10 mouse cellular contexts compared by ENCODE assay signal in genomic region chr16:32507407-32507806, GRCm38 (mm10). TPM values are rescaled to one million over a fixed set of nuclear protein-coding genes. Genes with fewer than 3 reads are reported as not detected.
DNase-seq lines count a peak whose midpoint lies in the region; ATAC-seq lines count a peak whose summit lies in the region.
"Had no signal": no experiment of that assay in that cellular context is flagged by ENCODE, and none has a peak within 500 bp of the region (broad histone marks: within the 10 kb centered on the region; RNA-seq: fewer than 3 reads in every experiment).

No protein-coding gene starts in this region.

- ATAC-seq in erythroblast, adult 5-6 weeks (replicated peaks; ENCODE audit: low FRiP score, poor library complexity, severe bottlenecking), result peak; percentile 54

- peak; percentile 37 to 59 for DNase-seq in cerebellum, adult 18-20 months
- DNase-seq in cerebellum, adult 11 months, result no peak
- peak; percentile 56 for DNase-seq in urinary bladder, postnatal 25 days (ENCODE audit: low spot score)
- DNase-seq in urinary bladder, adult 2 months (ENCODE audit: low spot score), result no peak
- DNase-seq in kidney, postnatal 10 days, result peak; percentile 72
- DNase-seq in lung, postnatal 14 days, result peak; percentile 68
- peak; percentile 76 to 85 for DNase-seq in spleen, postnatal 36 days (ENCODE audit: low spot score in 2 of 2)

RNA-seq across cellular contexts. Expression of gene Zdhhc19, which starts 11.3 kb away (rescaled TPM):
- polyA plus RNA-seq in urinary bladder, adult 2 months (2012; rRNA removed), result not detected in 2 replicates
- not detected in 2 replicates for total RNA-seq in erythroblast, adult 5-6 weeks (2015; ENCODE audit: low replicate concordance)
- not detected in 2 replicates for total RNA-seq in erythroblast, adult 5-6 weeks (2017; ENCODE audit: low replicate concordance)
- polyA plus RNA-seq: heart, embryonic 15.5 days; neural tube, embryonic 14.5 days had no signal

RNA-seq across cellular contexts. Expression of gene Slc51a, which starts 19.7 kb away (rescaled TPM):
- polyA plus RNA-seq in urinary bladder, adult 2 months (2012; rRNA removed), result 0.04 TPM in 1 of 2 replicates, not detected in the other
- not detected in 2 replicates for total RNA-seq in erythroblast, adult 5-6 weeks (2015; ENCODE audit: low replicate concordance)
- not detected in 2 replicates for total RNA-seq in erythroblast, adult 5-6 weeks (2017; ENCODE audit: low replicate concordance)

Comparison
In these comparisons a context has a peak if more than half of its experiments do, and no peak if none do; other contexts are left out.
1. DNase-seq: peak in cerebellum, adult 18-20 months (2 of 2), urinary bladder, postnatal 25 days (single experiment), kidney, postnatal 10 days (single experiment), lung, postnatal 14 days (single experiment) and spleen, postnatal 36 days (2 of 2); none in cerebellum, adult 11 months (single experiment) and urinary bladder, adult 2 months (single experiment).